Mouse (Mus musculus) C2C12 (cell line): Measurements from ENCODE around the gene Agap1.

Source experiments
- CTCF ChIP-seq: IDR thresholded peaks from one replicate; pipeline ENCODE4 v1.5.1; 2011; ENCODE audit not compliant: control insufficient read depth, insufficient read depth, insufficient read length
- FOSL1 ChIP-seq: IDR thresholded peaks from one replicate; pipeline ENCODE4 v1.8.0; 2011; ENCODE audit warnings: mild to moderate bottlenecking, low read length; ENCODE audit not compliant: poor library complexity, insufficient read depth, severe bottlenecking
- MAX ChIP-seq: IDR thresholded peaks from one replicate; pipeline ENCODE4 v1.6.1; 2011; ENCODE audit warnings: mild to moderate bottlenecking, control low read depth
- MYOG ChIP-seq: IDR thresholded peaks from one replicate; pipeline ENCODE4 v1.6.1; 2011; ENCODE audit not compliant: control insufficient read depth, insufficient read length; ENCODE audit errors: extremely low read depth
- USF1 ChIP-seq: IDR thresholded peaks from one replicate; pipeline ENCODE4 v1.6.1; 2011; ENCODE audit warnings: low read depth, mild to moderate bottlenecking, control low read depth, moderate library complexity

GRCm38 (mm10) chr1:89542464-89542863 is 87.9 kb downstream of the Agap1 start:
- TF ChIP-seq MYOG (no peak), CTCF (no peak), USF1 (no peak), FOSL1 (no peak), MAX (no peak)
